Comparison of ENCODE assay signal across 9 mouse cellular contexts in the genomic region with DNA sequence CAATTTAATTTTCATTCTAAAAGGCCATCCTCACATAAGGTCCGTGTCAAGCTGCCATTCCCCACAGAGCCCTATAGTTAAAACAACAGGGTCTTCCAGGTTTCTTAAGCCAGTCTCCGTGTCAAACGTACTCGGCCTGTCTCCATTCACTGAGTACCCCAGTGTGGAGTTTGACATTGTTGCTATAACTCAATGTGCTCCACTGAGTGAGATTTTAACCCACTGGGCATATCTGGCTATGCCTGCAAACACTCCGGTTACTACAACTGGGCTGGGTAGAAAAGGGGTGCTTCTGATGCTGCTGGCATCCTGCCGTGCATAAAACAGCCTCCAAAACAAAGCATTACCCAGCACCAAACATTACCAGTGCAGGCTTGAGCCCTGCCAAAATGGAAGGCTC. TPM values are rescaled to one million over a fixed set of nuclear protein-coding genes. Genes with fewer than 3 reads are reported as not detected.
DNase-seq lines count a peak whose midpoint lies in the region; ATAC-seq and TF ChIP-seq lines count a peak whose summit lies in the region.
"Had no signal": no experiment of that assay in that cellular context is flagged by ENCODE, and none has a peak within 500 bp of the region (broad histone marks: within the 10 kb centered on the region; RNA-seq: fewer than 3 reads in every experiment).

No protein-coding gene starts in this region.

- H3K9ac ChIP-seq in heart, embryonic 13.5 days: no peak overlapping the region
- H3K9ac ChIP-seq in stomach, postnatal 0 days (ENCODE audit: low read length): peak overlapping the region; percentile 0; the same call in 1 of the 2 replicates
- H3K9ac ChIP-seq: liver, embryonic 15.5 days had no signal

- WGBS in heart, embryonic 13.5 days: 61% methylated on average over 6 of the region's 6 CpGs
- WGBS in midbrain, embryonic 10.5 days: 47% methylated on average over 6 of the region's 6 CpGs
- WGBS in stomach, postnatal 0 days: 22% methylated on average over 6 of the region's 6 CpGs

- TF ChIP-seq EP300 in stomach, postnatal 0 days (optimal IDR thresholded peaks at IDR 0.05): no peak

- H3K9me3 ChIP-seq in heart, embryonic 13.5 days: no peaks in the 10 kb centered on the region
- no peaks in the 10 kb centered on the region for H3K9me3 ChIP-seq in megakaryocyte, embryonic 14.5 days
- H3K9me3 ChIP-seq in midbrain, embryonic 10.5 days (replicated peaks): no peaks in the 10 kb centered on the region
- H3K9me3 ChIP-seq in stomach, postnatal 0 days (ENCODE audit: control insufficient read depth, low read length): no peaks in the 10 kb centered on the region
- H3K9me3 ChIP-seq: liver, embryonic 15.5 days had no signal

- no peak for ATAC-seq in heart, embryonic 13.5 days (ENCODE audit: extremely low read depth, insufficient number of reproducible peaks, low FRiP score, low TSS enrichment)
- no peak for ATAC-seq in megakaryocyte, adult 5-6 weeks (ENCODE audit: poor library complexity, severe bottlenecking)
- no peak for ATAC-seq in stomach, postnatal 0 days (ENCODE audit: low FRiP score, low TSS enrichment)
- no peak for ATAC-seq in CD4-positive, CD25-positive, alpha-beta regulatory T cell, adult 4 months
- no peak for ATAC-seq in cerebellum, adult (ENCODE audit: insufficient number of reproducible peaks, low FRiP score, low TSS enrichment)

- no peaks in the 10 kb centered on the region for H3K27me3 ChIP-seq in heart, embryonic 13.5 days (replicated peaks)
- H3K27me3 ChIP-seq in megakaryocyte, embryonic 14.5 days (replicated peaks): no peaks in the 10 kb centered on the region
- no peaks in the 10 kb centered on the region for H3K27me3 ChIP-seq in midbrain, embryonic 10.5 days (ENCODE audit: low read depth, poor library complexity, severe bottlenecking)
- H3K27me3 ChIP-seq in stomach, postnatal 0 days (ENCODE audit: control insufficient read depth, insufficient read depth, low read length): no peaks in the 10 kb centered on the region
- H3K27me3 ChIP-seq: liver, embryonic 15.5 days had no signal

- H3K4me2 ChIP-seq in heart, embryonic 13.5 days: no peak overlapping the region
- H3K4me2 ChIP-seq in stomach, postnatal 0 days (replicated peaks; ENCODE audit: low read depth): peak overlapping the region; percentile 31
- H3K4me2 ChIP-seq: liver, embryonic 15.5 days had no signal

- no peak overlapping the region for H3K4me3 ChIP-seq in heart, embryonic 13.5 days
- H3K4me3 ChIP-seq in megakaryocyte, embryonic 14.5 days (replicated peaks): peak overlapping the region; percentile 4
- H3K4me3 ChIP-seq in midbrain, embryonic 10.5 days: no peak overlapping the region
- no peak overlapping the region for H3K4me3 ChIP-seq in stomach, postnatal 0 days (ENCODE audit: low read depth, low read length)
- H3K4me3 ChIP-seq: liver, embryonic 15.5 days had no signal

- peak overlapping the region; percentile 39 for H3K27ac ChIP-seq in heart, embryonic 13.5 days (replicated peaks)
- peak overlapping the region; percentile 64 for H3K27ac ChIP-seq in midbrain, embryonic 10.5 days (replicated peaks)
- H3K27ac ChIP-seq in stomach, postnatal 0 days (replicated peaks): peak overlapping the region; percentile 70
- H3K27ac ChIP-seq: liver, embryonic 15.5 days had no signal

- H3K36me3 ChIP-seq in heart, embryonic 13.5 days: no peaks in the 10 kb centered on the region
- H3K36me3 ChIP-seq in megakaryocyte, embryonic 14.5 days (replicated peaks; ENCODE audit: low read length): peaks cover 92% of the 10 kb centered on the region
- no peaks in the 10 kb centered on the region for H3K36me3 ChIP-seq in midbrain, embryonic 10.5 days
- H3K36me3 ChIP-seq in stomach, postnatal 0 days (ENCODE audit: control insufficient read depth, insufficient read depth, low read length): no peaks in the 10 kb centered on the region
- H3K36me3 ChIP-seq: liver, embryonic 15.5 days had no signal

- peaks cover 6% of the 10 kb centered on the region for H3K4me1 ChIP-seq in heart, embryonic 13.5 days
- peaks cover 100% of the 10 kb centered on the region for H3K4me1 ChIP-seq in megakaryocyte, embryonic 14.5 days
- H3K4me1 ChIP-seq in midbrain, embryonic 10.5 days: peaks cover 21% of the 10 kb centered on the region
- H3K4me1 ChIP-seq in stomach, postnatal 0 days (replicated peaks; ENCODE audit: control insufficient read depth, insufficient read depth): peaks cover 7% of the 10 kb centered on the region; the same call in 1 of the 2 replicates

- no peak for TF ChIP-seq CTCF in stomach, postnatal 0 days (IDR thresholded peaks at IDR 0.05; ENCODE audit: low read depth)

- no peak for DNase-seq in heart, adult 9 months (ENCODE audit: low spot score in 2 of 2)
- no peak for DNase-seq in midbrain, embryonic 10.5 days (ENCODE audit: low spot score)
- no peak for DNase-seq in stomach, postnatal 0 days (ENCODE audit: low spot score)

RNA-seq across cellular contexts. Expression of gene Ptprj, which starts 53.5 kb away (rescaled TPM):
- polyA plus RNA-seq in heart, embryonic 13.5 days (2015; fragmentation: Nextera tagmentation; extraction: Ambion mirVana): 0.84 and 1.3 TPM in 2 replicates
- polyA plus RNA-seq in megakaryocyte, embryonic 14.5 days (2012; ENCODE audit: insufficient read depth, low replicate concordance): 2.2 and 8.7 TPM in 2 replicates
- total RNA-seq in megakaryocyte, adult 5-6 weeks (2015): 103 and 104 TPM in 2 replicates
- total RNA-seq in megakaryocyte, adult 5-6 weeks (2017): 94.7 and 107 TPM in 2 replicates
- 2.1 and 2.2 TPM in 2 replicates for polyA plus RNA-seq in midbrain, embryonic 10.5 days (2016; fragmentation: Nextera tagmentation; extraction: Ambion mirVana)
- polyA plus RNA-seq in stomach, postnatal 0 days (2015; fragmentation: Nextera tagmentation; extraction: Ambion mirVana): 2.1 and 2.2 TPM in 2 replicates
- 1 to 10 TPM; 5.2 to 7.0 TPM for polyA plus RNA-seq in CD4-positive, CD25-positive, alpha-beta regulatory T cell, adult 4 months (2017; shearing (Covaris generic))
